Mouse (Mus musculus): ENCODE results near the gene Ezr.

Gene Ezr

DNA sequence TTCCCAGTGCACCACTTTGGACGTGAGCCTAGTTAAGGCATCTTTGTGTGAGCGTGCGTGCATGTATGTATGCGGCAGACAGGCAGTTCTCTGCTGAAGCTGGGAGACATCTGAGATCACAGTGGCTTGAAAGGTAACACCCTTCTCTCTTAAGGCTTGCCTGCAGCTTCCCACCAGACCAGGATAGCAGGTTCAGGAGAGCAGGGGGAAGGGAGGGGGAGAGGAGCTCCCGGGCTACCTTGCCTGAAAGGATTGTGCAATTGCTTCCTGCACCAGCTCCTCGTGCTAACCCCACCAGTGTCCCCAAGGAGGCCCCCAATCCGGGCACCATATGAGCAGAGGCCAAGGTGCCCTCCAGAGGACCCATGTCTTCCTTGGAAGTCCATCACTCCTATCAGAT, 3.0 kb downstream of the Ezr start:
- H3K36me3 ChIP-seq (ENCODE audit: control insufficient read depth, insufficient read depth, low read length, poor library complexity, severe bottlenecking) = peaks cover under 1% of the 10 kb centered on the region; the same call in 1 of the 2 replicates
- no peak for DNase-seq (ENCODE audit: low read depth, low spot score)
- H3K27me3 ChIP-seq (ENCODE audit: control insufficient read depth, insufficient read depth, low read length, poor library complexity, severe bottlenecking) = no peaks in the 10 kb centered on the region

GRCm38 (mm10) chr17:6778771-6779509, 3.6 kb downstream of the Ezr start:
- DNase-seq (ENCODE audit: low read depth, low spot score) = no peak
- peaks cover 4% of the 10 kb centered on the region for H3K36me3 ChIP-seq (ENCODE audit: control insufficient read depth, insufficient read depth, low read length, poor library complexity, severe bottlenecking)
- no peaks in the 10 kb centered on the region for H3K27me3 ChIP-seq (ENCODE audit: control insufficient read depth, insufficient read depth, low read length, poor library complexity, severe bottlenecking)

GRCm38 (mm10) chr17:6778332-6778683, 4.3 kb downstream of the Ezr start:
- H3K36me3 ChIP-seq (ENCODE audit: control insufficient read depth, insufficient read depth, low read length, poor library complexity, severe bottlenecking) = peaks cover 4% of the 10 kb centered on the region
- DNase-seq (ENCODE audit: low read depth, low spot score) = peak; percentile 94

GRCm38 (mm10) chr17:6777629-6778331, 4.8 kb downstream of the Ezr start:
- Histone ChIP-seq H3K36me3 (ENCODE audit: control insufficient read depth, insufficient read depth, low read length, poor library complexity, severe bottlenecking) (peaks cover 4% of the 10 kb centered on the region), H3K27me3 (ENCODE audit: control insufficient read depth, insufficient read depth, low read length, poor library complexity, severe bottlenecking) (no peaks in the 10 kb centered on the region)
- DNase-seq (ENCODE audit: low read depth, low spot score) = no peak

More at GRCm38 (mm10) chr17:6778332-6778683, 4.3 kb downstream of the Ezr start:
- H3K27me3 ChIP-seq (ENCODE audit: control insufficient read depth, insufficient read depth, low read length, poor library complexity, severe bottlenecking) = no peaks in the 10 kb centered on the region

- Histone ChIP-seq H3K36me3 (ENCODE audit: control insufficient read depth, insufficient read depth, low read length, poor library complexity, severe bottlenecking) (peaks cover 4% of the 10 kb centered on the region), H3K27me3 (ENCODE audit: control insufficient read depth, insufficient read depth, low read length, poor library complexity, severe bottlenecking) (no peaks in the 10 kb centered on the region)
- DNase-seq (ENCODE audit: low read depth, low spot score) = no peak
Observed at GRCm38 (mm10) chr17:6777061-6777460, 5.5 kb downstream of the Ezr start.

DNA sequence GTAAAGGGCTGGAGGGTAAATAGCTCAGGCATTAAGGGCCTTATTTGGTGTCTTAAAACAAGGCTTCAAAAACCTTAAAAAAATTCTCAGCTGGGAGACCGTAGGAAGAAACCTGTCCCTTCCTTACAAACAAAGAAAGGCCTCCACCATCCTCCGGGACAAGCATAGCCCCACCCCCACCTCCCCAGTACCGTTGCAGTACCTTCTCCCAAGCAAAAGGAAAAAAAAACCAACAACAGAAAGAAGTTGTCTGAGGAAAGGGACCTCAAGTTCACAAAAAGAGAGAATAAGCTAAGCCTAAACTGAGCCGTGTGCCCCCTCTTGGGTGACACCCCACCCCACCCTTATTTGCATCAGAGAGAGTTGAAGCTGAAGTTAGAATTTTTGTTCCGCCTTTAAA, 6.0 kb downstream of the Ezr start:
- Histone ChIP-seq H3K27me3 (ENCODE audit: control insufficient read depth, insufficient read depth, low read length, poor library complexity, severe bottlenecking) (no peaks in the 10 kb centered on the region), H3K36me3 (ENCODE audit: control insufficient read depth, insufficient read depth, low read length, poor library complexity, severe bottlenecking) (peaks cover 4% of the 10 kb centered on the region)
- no peak for DNase-seq (ENCODE audit: low read depth, low spot score)

DNA sequence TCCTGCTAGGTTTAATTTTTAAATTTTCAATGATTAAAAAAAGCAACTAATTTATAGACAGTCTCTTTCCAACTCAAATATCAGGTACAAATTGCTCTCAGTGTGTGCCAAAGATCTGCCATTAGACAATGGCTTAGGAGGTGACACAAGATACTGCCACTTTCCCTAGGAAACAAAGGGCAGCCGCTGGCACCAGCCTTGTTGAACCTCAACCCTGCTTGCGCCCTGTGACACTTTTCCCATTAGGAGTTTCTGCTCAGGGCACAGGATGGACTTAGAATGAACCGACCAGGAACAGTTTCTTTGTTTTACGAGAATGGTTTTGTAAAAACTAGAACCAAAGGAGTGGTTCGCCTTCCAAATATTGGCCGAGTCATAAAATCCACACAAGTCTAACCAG, 6.5 kb downstream of the Ezr start:
- DNase-seq (ENCODE audit: low read depth, low spot score) = no peak
- Histone ChIP-seq H3K36me3 (ENCODE audit: control insufficient read depth, insufficient read depth, low read length, poor library complexity, severe bottlenecking) (peaks cover 4% of the 10 kb centered on the region), H3K27me3 (ENCODE audit: control insufficient read depth, insufficient read depth, low read length, poor library complexity, severe bottlenecking) (no peaks in the 10 kb centered on the region)

- DNase-seq (ENCODE audit: low read depth, low spot score) = no peak
- H3K27me3 ChIP-seq (ENCODE audit: control insufficient read depth, insufficient read depth, low read length, poor library complexity, severe bottlenecking) = no peaks in the 10 kb centered on the region
Observed at GRCm38 (mm10) chr17:6775671-6776070, 6.9 kb downstream of the Ezr start.

DNA sequence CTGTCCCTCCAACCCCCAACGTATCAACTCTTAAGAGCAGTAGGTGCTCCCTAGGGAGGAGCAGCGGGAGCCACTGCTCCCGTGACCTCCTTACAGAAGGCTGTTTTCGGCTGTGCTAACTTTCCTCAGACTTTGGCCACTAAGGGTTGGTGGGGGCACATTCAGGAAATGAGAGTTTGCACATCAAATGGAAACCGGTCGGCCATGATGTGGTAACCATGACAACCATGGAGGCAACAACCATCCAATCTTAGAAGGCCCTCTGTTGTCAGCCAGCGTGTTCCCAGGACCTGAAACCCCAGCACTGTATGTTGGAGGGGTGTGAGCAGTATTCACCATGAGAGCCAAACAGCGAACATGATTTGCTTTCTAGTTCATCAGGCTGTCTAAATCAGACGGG, 7.4 kb downstream of the Ezr start:
- DNase-seq (ENCODE audit: low read depth, low spot score) = peak; percentile 84
- peaks cover 4% of the 10 kb centered on the region for H3K36me3 ChIP-seq (ENCODE audit: control insufficient read depth, insufficient read depth, low read length, poor library complexity, severe bottlenecking)

More at GRCm38 (mm10) chr17:6775671-6776070, 6.9 kb downstream of the Ezr start:
- H3K36me3 ChIP-seq (ENCODE audit: control insufficient read depth, insufficient read depth, low read length, poor library complexity, severe bottlenecking) = peaks cover 4% of the 10 kb centered on the region

GRCm38 (mm10) chr17:6773249-6773966, 9.2 kb downstream of the Ezr start:
- no peak for DNase-seq (ENCODE audit: low read depth, low spot score)
- H3K27me3 ChIP-seq (ENCODE audit: control insufficient read depth, insufficient read depth, low read length, poor library complexity, severe bottlenecking) = no peaks in the 10 kb centered on the region
- peaks cover 4% of the 10 kb centered on the region for H3K36me3 ChIP-seq (ENCODE audit: control insufficient read depth, insufficient read depth, low read length, poor library complexity, severe bottlenecking)

More for the DNA sequence above, 7.4 kb downstream of the Ezr start:
- H3K27me3 ChIP-seq (ENCODE audit: control insufficient read depth, insufficient read depth, low read length, poor library complexity, severe bottlenecking) = no peaks in the 10 kb centered on the region

GRCm38 (mm10) chr17:6772490-6772773, 10.2 kb downstream of the Ezr start:
- DNase-seq (ENCODE audit: low read depth, low spot score) = no peak
- Histone ChIP-seq H3K36me3 (ENCODE audit: control insufficient read depth, insufficient read depth, low read length, poor library complexity, severe bottlenecking) (peaks cover 5% of the 10 kb centered on the region), H3K27me3 (ENCODE audit: control insufficient read depth, insufficient read depth, low read length, poor library complexity, severe bottlenecking) (no peaks in the 10 kb centered on the region)

DNA sequence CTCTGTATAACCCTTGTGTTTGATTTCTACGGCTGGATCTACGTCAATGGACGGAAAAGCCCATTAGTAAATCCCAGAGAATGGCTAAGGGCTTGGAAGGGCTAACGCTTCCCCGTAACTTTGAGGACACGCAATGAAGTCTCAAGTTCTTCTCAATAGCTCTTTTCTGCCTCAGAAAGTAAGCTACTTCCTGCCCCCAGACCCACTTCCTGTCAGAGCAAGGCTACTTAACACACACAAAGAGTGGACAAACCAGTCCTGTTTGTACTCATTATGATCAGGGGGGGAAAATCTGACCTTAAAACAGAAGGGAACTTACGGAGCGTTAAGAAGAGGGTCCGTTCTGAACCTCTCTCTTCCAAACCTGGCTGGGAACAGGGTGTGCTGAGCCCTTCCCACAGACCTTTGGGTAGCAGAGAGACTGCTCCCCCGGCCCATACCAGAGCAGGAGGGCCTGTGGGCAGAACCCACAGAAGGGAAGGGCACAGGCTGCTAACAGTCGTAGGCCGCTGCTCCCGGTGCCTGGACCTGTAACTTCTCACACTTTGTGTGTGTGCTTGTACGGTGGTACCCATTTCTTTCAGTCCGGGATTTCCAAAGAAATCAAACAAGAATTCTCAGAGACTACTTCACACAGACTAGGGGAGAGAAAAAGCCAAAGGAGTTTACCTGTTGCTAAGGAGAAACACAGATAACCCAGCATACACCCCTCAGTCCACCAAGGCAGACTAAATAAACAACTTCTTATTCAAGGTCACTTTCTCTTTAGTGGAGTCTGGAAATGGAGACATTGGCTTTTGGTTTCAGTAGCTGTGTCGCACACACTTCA, 10.7 kb downstream of the Ezr start:
- Histone ChIP-seq H3K36me3 (ENCODE audit: control insufficient read depth, insufficient read depth, low read length, poor library complexity, severe bottlenecking) (peaks cover 5% of the 10 kb centered on the region), H3K27me3 (ENCODE audit: control insufficient read depth, insufficient read depth, low read length, poor library complexity, severe bottlenecking) (no peaks in the 10 kb centered on the region)
- no peak for DNase-seq (ENCODE audit: low read depth, low spot score)

DNA sequence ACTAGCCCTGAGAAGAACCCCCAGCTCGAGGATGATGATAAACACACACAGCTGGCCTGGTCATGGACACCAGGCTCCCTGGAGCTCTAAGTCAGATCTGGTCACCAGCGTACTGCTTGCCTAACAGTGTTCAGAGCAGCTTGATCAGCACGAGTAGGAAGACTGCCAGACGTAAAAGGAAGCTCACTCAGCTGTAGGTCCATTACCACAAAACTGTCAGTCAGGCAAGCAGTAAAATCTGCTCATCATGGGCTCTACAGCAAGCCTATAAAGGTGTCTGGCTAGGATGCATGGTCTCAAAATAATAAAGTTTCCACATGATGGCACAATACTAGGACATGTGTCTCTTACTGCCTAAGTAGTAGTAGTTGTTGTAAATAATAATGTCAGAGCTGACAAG, 13.0 kb downstream of the Ezr start:
- Histone ChIP-seq H3K27me3 (ENCODE audit: control insufficient read depth, insufficient read depth, low read length, poor library complexity, severe bottlenecking) (no peaks in the 10 kb centered on the region), H3K36me3 (ENCODE audit: control insufficient read depth, insufficient read depth, low read length, poor library complexity, severe bottlenecking) (peaks cover 5% of the 10 kb centered on the region)
- peak; percentile 46 for DNase-seq (ENCODE audit: low read depth, low spot score)

GRCm38 (mm10) chr17:6768301-6768788, 14.2 kb downstream of the Ezr start:
- DNase-seq (ENCODE audit: low read depth, low spot score) = no peak
- Histone ChIP-seq H3K36me3 (ENCODE audit: control insufficient read depth, insufficient read depth, low read length, poor library complexity, severe bottlenecking) (peaks cover 1% of the 10 kb centered on the region), H3K27me3 (ENCODE audit: control insufficient read depth, insufficient read depth, low read length, poor library complexity, severe bottlenecking) (no peaks in the 10 kb centered on the region)
